Mouse (Mus musculus): Measurements from ENCODE around the gene Midn.

Gene Midn

GRCm38 (mm10) chr10:80157141-80157929, 9.3 kb downstream of the Midn start:
- no peak for TF ChIP-seq GATA4 (IDR thresholded peaks at IDR 0.05; ENCODE audit: insufficient replicate concordance, low read length)

DNA sequence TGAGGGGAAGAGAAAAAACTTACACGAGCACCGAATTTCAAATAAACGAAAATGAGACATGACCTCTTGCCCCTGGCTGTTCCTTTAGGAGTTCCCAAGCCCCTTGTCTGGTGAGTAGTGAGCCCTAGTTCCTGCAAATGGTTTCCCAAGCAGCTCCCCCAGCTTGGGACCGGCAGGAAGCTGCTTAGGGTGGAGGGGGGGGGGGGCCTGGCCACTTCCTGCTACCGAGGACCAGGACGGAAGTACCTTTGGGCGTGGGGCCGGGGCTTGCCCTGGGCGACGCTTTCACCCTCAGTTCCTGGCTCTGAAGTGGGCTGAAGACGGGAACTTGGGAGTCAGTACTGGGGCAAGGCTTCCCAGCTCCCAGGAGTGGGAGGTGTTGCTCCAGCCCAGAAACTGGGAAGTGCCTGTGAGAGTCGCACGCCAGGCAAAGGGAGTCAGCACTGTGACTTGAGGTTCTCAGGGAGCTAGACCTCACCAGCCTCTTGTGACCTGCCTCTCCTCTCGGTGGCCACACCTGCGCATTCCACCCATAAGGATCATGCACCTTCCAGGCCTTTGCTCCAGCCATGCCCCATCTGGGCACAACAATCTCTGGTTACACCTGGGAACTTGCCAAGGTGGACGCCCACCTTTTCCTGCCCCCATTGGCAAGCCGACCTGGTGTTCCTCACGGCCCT, 10.4 kb downstream of the Midn start:
- TF ChIP-seq GATA4 (IDR thresholded peaks at IDR 0.05; ENCODE audit: insufficient replicate concordance, low read length), result no peak

DNA sequence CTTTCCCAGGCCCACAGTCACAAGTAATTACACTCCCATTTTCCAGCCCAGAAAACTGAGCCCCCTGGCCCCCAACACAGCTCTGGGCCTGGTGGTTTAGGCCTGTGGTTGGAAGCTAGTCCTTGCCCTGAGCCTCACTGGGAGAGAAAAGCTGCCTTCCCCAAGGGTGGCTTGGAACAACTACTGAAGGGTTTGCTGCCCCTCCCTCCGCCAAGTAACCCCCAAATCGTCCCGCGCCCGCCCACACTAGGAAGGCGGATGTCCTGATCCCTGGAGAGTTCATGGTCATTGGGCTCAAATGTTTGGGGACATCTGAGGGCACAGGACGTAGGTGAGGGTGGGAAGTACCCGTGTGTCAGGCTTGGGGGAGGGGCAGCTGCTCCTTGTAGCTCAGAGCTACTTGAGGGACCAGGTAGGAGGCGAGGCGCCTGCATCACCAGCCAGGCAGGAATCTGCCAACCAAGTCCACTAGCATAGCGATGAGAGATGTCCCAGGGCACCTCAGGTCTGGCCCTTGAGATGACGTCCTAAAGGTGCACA, 11.0 kb downstream of the Midn start:
- TF ChIP-seq GATA4 (IDR thresholded peaks at IDR 0.05; ENCODE audit: insufficient replicate concordance, low read length), result no peak

DNA sequence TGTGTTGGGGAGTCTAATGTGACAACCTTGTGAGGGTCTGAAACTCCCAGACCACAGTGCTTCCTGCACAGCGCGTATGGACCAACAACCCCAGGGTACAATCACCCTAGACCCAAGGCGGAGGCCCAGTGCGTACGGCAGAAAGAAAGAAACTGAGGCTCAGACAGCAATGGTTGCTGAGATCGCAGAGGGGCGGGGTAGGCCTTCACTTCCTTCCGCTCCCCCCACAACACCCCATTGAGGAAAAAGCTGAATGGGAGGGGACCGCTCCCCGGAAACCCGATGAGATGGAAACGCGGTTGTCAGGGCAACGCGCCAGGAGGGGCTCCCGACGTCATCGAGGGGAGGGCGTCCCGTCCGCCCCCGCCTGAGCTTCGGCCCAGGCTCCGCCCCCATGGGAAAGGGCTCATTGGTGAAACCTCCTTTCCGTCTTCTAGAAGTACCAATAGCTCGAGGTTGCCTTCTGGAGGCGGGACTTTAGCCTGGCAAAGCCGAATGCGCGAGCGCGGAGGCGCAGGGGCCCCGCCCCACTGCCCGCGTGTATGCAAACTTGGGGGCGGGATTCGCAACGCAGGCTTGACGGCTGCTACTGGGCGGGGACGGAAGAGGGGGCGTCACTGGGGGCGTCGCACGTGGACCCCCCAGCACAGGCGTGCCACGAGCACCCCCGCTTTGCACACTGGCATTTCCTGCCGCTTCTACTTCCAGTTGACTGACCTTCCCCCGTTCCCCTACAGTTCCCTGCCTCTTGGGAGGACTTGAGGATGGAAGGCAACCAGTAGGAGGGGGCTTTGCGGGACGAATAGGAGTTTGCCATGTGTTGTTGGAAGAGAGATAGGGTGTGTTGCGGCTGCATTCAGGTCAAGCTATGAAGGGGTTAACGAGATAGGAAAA, 11.7 kb downstream of the Midn start:
- peak; percentile 37; the same call in 1 of the 2 replicates for TF ChIP-seq GATA4 (IDR thresholded peaks at IDR 0.05; ENCODE audit: insufficient replicate concordance, low read length)

- no peak for TF ChIP-seq GATA4 (IDR thresholded peaks at IDR 0.05; ENCODE audit: insufficient replicate concordance, low read length)
Measured at GRCm38 (mm10) chr10:80160455-80161371, 12.6 kb downstream of the Midn start.

DNA sequence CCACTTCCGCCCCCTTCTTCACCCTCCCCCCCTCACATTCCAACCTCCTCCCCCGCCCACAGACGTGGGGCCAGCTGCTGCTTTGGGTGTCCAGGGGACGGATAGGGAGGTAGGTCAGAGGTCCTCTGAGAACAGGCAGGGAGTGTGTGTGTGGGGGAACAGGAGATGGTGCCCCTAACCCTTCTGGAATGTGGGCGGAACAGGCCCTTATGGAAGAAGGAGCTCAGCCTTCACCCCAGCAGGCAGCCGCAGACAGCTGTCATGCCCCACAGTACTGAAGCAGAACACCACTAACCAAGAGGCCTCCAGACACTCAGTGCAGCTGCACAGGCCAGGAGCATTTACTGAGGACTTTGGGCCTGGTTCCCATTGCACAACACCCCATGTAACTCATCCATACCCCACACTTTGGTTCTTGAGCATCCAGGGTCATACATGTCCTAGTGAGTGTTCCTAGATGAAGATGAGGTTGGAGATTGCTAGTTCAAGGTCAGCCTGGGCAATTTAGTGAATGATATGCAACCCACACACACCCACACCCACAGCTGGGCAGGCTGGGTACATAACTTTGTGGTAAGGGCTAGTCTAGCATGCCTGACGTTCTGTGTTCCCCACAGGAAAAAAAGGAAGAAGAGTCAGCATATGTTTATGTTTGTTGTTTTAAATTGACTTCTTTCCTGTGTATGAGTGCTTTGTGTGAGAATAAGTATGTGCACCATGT, 13.6 kb downstream of the Midn start:
- TF ChIP-seq GATA4 (IDR thresholded peaks at IDR 0.05; ENCODE audit: insufficient replicate concordance, low read length), result no peak

DNA sequence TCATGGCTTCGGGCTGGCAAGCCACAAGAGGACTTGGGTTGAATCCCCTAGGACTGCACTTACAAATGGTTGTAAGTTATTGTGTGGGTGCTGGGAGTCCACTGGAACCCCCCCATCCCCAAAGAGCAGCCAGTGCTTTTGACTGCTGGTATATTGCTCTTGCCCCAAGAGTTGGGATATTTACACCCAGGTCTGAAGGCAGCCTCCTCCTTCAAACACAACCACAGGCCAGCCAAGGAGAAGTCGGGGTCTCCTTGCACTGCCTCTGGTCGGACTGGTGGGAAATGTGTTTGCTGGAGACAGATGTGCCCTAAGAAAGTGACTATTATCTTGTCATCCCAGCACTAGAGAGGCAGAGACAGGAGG, 14.2 kb downstream of the Midn start:
- TF ChIP-seq GATA4 (IDR thresholded peaks at IDR 0.05; ENCODE audit: insufficient replicate concordance, low read length), result no peak

DNA sequence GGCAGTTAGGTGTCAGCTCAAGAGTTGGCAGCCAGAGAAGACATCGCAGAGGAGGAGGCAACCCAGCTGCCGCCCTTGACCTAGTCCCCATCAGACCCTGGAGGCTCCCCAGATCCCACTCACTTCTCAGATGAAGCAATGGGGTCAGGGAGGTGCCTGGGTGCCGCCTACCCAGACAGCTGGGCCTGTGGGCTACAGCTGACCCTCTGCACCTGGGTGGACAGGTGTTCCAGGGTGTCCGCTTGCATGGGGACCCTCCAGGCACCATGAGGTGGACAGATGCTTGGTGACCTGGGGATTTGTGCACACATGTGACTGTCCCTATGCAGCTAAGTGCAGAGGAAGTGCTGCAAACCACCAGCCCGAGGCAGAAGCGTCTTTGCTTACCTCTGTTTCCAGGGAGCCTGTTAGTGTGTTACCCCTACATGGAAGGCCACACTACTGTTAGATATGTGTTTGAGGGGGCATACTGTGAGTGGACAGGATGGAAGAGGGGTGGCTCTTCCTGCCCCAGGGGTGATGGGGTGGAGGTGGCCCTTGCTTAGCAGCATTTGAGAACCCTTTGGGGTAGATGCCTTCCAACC, 14.7 kb downstream of the Midn start:
- TF ChIP-seq GATA4 (IDR thresholded peaks at IDR 0.05; ENCODE audit: insufficient replicate concordance, low read length), result no peak

GRCm38 (mm10) chr10:80163721-80164120, 15.6 kb downstream of the Midn start:
- no peak for TF ChIP-seq GATA4 (IDR thresholded peaks at IDR 0.05; ENCODE audit: insufficient replicate concordance, low read length)

DNA sequence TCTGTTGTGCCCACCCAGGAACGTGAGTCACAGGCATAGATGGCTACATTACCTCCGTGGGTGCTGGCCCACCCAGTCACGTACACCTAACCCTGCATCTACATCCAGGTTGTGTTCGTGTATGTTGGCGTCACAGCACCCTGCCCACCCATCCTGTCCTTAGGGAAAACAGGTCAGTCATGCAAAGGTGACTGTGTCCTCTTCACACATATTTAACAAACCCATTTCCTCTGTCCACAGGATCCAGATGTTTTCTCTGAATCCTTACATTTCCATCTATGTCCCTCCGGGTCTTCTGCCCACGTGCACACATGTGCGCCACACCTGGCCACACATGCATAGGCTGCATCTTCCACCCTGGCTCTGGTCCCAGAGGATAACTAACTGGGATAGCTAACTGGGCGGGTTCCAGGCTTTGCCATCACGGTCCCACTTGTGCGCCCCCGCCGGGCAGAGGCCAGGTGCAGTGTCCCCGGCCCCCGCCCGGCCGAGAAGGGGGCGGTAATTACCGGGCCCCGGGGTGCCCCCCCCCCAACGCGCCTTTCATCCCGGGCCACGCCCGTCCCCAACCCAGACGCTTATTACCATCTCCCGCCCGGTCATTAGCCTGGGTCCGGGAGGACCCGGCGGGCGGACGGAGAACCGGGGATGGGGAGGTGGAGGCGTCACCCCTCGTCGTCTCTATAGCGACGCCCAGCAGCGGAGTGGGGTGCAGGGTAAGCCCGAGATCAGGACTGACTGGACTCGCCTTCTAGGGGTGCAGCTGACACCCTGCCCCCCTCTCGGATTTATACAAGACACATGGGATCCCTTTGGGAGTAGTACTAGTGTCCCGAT, 16.3 kb downstream of the Midn start:
- no peak for TF ChIP-seq GATA4 (IDR thresholded peaks at IDR 0.05; ENCODE audit: insufficient replicate concordance, low read length)

DNA sequence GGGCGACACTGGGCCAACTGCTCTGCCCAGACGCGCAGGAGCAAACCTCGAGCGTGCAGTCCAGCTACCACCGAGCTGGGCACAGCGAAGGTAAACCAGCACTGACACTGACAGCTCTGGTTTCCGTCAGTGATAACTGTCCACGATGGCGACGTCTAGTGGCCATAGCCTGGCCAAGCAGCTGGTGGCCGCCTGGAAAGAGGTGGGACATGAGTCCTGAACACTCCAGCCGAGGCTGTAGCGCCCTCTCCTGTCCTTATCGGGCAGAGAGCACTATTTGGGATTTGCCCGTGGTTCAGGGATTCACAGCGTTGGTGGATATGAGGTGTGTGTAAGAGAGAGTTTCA, 16.9 kb downstream of the Midn start:
- TF ChIP-seq GATA4 (IDR thresholded peaks at IDR 0.05; ENCODE audit: insufficient replicate concordance, low read length), result peak; percentile 86; the same call in 1 of the 2 replicates

- TF ChIP-seq GATA4 (IDR thresholded peaks at IDR 0.05; ENCODE audit: insufficient replicate concordance, low read length), result no peak
Measured at GRCm38 (mm10) chr10:80165392-80166128, 17.5 kb downstream of the Midn start, which contains the start of gene Cirbp. Cirbp (plus strand) TSS chr10:80165985.
